Mouse (Mus musculus) embryo, embryonic 11 days (tissue): ENCODE measurements at regions not wholly inside any gene's neighbourhood (a gene's known extent, or its start where the extent isn't known, plus 50 kb on each side); places are given as distances from the start of the nearest gene placed in this dataset.
A peak's percentile ranks its signal among the peaks of the same experiment; 100 is the strongest.
"Not testable (repeated sequence)": the region's sequence is repeated elsewhere in the genome, so short reads cannot be mapped to it uniquely, and the experiment has no call there.

ENCODE experiments used
- DNase-seq: peaks from one replicate; pipeline ENCODE4 v3.0.0-alpha.2; 2015

DNA sequence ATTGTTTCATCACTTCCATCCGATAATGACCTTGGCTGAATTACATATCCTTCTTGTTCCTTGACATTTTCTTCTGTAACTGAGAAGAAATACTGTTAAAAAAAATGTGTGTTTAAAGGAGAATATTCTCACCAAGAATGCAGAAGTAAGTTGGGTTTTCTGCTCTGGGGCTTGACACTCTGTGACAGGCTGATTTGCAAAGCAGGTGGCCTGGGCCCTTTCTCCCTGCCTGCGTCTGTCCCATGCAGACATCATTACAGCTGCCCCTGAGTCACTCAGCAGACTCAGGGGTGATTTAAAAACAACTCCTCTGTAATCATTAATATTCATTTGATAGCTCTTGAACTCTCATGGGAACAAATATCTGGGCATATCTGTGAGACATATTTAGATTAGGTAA, 229.4 kb upstream of the Synpr start:
- no peak for DNase-seq

GRCm38 (mm10) chr14:13042536-13042935, 219.7 kb upstream of the Cadps start:
- DNase-seq = not testable (repeated sequence)

DNA sequence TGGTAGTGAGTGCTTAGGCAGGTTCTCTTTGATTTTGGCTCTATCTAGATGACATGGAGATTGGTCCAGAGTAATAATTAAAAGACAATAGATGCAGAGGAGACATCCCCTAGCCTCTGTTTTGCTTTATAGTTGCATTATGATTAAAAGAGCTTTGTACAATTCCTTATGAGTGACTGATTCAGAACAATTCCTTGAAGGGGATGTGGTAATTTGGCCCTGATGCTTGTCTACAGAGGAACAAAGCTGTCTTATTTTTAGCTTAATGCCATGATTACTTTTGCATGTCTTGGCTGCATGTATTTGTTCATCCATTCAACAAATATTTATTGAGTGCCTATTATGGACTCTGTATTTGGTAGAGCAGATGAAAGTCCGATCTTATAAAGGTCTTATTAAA, 218.9 kb upstream of the Cadps start:
- DNase-seq = no peak

DNA sequence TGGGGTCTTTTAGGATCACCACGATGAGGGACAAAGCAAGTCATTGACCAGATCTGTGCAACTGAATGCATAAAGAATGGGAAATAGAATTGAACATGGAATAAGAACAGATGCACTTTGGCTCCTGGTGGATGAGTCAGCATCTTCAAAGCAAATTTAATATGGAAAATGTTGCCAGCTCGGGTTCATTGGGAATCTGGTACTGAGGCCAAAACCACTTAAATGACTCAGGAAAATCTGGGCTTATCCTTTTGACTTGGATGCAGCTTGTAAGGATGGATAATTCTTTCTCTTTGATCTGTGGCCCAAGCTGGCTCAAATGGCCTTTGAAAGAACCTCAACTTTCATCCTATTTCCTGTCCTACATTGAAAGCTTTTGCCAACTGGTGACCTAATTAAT, 217.3 kb upstream of the Cadps start:
- no peak for DNase-seq

GRCm38 (mm10) chr14:13037426-13037825, 214.5 kb upstream of the Cadps start:
- DNase-seq = no peak

- DNase-seq = no peak
Measured at GRCm38 (mm10) chr14:13029794-13030193, 206.9 kb upstream of the Cadps start.

DNA sequence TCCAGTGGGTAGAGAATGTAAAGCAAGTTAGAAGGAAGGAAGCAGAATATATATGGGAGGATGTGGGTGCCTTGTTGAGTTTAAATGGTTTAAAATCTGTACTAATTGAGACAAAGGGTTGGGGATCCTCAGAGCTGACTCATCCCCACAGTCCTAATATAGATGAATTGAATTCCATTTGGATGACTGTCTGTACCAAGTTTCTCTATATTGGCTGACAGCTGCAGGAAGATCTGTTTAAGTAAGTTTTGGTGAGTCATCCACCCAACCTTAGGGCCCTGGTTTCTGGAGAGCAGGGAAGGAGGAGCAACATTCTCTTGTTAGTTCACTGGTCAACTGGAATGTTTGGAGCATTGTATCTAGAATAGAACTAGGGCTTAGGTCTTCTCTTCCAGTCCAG, 199.9 kb upstream of the Cadps start:
- no peak for DNase-seq

DNA sequence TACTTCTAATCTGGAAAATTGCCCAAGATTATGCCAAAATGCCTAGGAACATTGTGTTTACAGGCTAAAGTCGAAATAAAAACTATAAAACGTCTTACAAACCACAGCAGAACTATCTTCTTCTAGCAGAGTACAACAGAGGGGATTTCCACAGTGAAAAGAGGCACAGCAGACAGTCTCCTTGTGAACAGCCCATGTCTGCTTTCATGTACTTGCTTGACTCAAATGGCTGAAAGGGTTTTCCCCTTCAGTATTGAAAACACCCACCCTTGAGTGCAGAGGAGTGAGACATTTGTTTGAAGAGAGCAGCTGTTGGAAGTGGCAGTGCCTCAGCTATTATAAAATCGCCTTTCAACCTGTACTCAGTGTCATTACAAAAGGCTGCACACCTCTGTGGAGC, 188.2 kb upstream of the Cadps start:
- DNase-seq = no peak

DNA sequence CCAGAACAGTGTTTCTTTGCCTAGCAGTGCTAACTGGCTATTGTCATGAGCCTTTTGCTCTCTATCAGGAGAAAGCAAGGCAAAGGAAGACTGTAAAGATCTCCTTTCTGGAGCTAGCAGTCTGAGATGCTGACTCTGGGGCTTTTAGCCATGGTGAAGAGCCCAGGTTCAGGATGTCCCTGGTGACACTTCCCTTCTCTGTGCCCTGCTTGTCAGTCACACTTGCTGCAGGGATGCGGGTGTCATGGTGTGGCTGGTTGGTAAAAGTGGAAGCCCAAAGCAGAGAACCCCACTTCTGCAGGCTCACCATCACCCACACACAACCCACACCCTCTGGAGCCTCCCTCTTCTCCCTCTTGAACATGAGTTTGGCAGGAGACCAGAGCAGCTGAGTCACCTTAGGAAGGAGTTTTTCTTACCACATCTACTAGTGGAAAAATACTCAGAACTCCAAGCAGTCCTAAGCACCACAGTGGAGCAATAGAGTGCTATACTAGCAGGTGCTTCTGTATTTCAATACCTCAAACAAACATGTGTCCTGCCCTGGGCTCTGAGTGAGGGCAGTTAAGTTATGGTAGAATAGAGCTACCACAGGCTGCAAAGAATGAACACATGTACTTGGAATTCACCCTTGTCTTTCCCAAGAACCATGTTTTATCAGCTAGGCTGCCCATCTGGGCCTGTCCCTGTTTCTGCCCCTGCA, 178.3 kb upstream of the Cadps start:
- no peak for DNase-seq

DNA sequence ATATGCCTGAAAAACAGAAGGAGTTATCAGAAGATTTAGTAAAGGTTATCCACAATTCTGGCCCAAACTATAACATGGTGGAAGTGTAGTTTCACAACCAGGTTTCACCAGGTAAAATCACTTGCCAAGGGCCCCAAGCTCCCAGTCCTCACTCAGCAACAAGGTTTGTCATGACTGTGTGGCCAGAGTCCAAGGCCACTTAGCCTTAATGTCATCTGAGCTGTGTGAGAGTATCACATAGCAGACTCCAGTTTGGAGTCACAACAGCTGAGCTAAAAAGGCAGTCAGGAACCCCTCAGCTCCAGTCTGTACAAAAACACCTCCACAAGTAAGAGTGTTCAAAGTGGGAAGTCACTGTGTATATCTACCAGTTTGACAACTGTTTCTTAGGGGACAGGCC, 156.5 kb upstream of the Cadps start:
- no peak for DNase-seq

GRCm38 (mm10) chr14:12966441-12966840, 143.6 kb upstream of the Cadps start:
- DNase-seq = no peak

DNA sequence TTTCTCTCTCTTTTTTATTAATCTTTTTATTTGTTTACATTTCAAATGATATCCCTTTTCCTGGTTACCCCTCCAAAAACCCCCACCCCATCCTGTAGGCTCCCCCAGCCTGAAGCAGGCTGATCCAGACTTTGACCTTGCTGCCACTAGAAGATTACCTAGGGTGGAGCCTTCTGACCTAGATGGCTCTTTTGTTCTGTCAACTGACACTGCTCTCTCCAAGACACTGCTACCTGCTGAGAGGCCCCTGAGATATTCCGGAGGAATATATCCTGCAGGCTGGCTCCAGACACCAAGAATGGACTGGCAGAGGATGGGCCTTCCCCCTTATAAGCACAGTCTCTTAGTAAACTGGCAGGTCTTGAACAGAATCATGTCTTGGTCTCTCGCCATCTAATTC, 135.0 kb upstream of the Cadps start:
- DNase-seq = not testable (repeated sequence)

DNA sequence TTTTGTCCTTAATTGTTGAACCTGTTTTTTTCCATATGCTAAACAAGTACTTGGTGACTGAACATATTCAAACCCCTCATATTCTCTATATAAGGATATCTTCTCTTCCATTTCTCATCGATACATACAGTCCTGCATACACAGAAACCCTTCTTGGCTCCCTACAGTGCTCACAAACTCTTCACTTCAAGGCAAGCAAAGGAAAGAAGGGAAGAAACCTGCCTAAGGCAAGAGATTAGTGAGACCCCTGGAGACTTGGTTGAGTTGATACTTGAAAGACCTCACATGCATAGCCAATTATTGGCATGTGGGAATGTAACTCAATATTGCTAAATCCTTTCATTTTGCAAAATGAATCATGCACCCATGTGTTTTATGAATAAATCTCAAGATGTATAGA, 128.0 kb upstream of the Cadps start:
- no peak for DNase-seq

GRCm38 (mm10) chr14:12938638-12939293, 115.9 kb upstream of the Cadps start:
- DNase-seq = no peak

DNA sequence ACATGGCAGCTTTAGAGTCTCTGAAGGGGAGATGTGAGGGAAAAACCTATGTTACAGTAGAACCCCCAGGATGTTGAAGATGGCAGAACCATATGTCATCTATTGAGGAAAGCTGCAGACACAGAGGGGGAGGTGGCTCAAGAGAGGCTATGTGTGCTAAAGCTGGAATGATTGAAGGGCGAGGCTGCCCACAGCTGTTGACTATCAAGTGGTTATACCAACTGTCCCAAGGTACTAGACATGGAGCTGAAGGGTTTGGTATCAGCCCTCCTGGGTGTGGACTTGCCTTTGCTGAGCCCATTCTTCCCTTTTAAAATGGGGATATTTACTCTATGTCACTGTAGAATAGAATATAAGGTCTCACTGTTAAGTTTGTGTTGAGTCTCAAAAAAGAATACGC, 113.5 kb upstream of the Cadps start:
- no peak for DNase-seq

DNA sequence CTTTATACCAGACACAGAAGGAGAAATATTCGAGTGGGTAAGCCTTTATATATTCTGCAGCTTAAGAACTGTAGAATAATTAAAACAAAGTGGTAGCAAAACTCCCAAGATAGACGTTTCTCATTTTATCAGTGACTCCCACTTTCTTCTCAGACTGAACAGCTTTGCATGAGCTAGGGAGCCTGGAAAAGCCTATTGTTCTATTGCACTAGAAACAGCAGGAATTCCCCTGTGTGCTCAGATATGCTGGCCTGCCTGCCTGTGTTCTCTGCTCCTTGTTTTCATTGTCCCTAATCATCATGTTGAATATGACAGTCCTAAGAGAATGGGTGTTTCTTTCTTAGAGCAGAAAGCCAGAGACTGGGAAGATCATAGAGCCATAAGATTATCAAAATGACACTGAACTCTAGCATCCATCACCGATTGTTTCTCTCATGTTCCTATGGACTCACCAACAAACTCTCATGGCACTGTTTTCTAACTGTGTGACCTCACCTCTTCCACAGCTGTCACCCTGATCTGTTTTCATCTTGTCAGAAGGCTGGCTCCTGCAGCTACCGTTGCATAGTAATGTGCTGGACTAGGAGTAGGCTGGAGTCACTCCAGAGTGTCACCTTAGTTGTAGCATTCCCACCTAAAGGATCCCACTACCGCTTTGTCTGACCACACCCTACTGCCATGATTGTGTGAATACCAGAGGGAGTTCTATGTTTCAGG, 108.9 kb upstream of the Cadps start:
- no peak for DNase-seq

GRCm38 (mm10) chr14:12923617-12924016, 100.7 kb upstream of the Cadps start:
- no peak for DNase-seq

- no peak for DNase-seq
Measured at GRCm38 (mm10) chr14:12915431-12915830, 92.6 kb upstream of the Cadps start.

DNA sequence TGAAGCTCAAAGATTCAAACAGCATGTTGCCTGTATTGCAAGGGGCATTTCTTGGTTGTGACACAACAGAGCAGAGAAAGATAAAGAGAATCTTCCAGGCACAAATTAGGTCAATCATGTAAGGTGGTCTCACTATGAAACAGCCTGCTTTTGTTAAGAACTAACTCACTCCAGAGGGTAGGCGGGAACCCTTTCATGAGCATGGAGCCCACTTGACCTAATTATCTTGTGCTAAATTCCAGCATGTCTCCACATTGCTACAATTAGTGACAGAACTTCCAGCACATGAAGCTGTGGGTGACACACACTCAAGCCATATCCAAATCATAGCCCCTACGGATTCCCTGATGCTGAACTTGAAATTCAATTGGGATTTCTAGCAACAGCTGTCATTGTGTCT, 91.1 kb upstream of the Cadps start:
- no peak for DNase-seq

DNA sequence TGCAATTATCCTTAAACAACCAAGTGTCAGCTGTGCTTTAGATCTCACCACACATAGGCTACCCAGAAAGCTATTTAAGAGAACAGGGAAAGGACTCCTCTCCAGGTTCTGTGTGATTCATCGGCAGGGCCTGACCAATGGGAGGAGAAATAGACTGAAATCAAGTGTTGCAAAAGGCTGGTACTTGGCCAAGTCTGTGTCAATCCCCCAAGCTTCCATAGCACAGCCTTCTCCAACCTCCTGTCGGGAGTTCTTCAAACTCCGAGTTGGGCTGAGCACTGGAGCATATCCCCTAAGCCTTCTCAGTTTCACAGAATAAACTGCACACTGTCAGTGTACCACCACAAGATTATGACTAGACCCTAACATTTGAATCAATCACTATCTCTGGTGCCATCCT, 90.5 kb upstream of the Cadps start:
- no peak for DNase-seq

DNA sequence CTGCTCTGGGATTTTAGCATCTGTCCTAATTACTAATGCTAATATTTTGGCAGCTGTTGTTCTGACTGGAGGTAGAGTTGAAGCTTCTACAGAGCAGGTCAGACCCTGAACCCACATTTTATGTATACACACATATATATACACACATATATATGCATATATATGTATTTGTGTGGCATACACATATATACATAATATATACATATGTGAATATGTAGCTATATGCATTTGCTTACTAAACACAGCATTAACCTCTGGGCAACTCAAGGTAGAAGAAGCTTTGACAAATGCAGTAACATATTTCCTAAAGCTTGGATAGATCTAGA, 54.4 kb upstream of the Cadps start:
- DNase-seq = no peak

- DNase-seq = peak; percentile 3
Measured at GRCm38 (mm10) chr14:12876417-12877336, 53.8 kb upstream of the Cadps start.
